Mouse (Mus musculus) thymus, adult 2 months (tissue): ENCODE measurements around the gene 9930021J03Rik.

ENCODE experiments used
- CTCF ChIP-seq: fragments of 200-500 bp; IDR thresholded peaks from 2 replicates; pipeline ENCODE4 v1.5.1; 2012; ENCODE audit warnings: mild to moderate bottlenecking, control low read depth, low read length, moderate library complexity, borderline replicate concordance; ENCODE audit not compliant: control insufficient read depth, poor library complexity, insufficient read depth; ENCODE audit errors: extremely low read depth
- POLR2A ChIP-seq: fragments of 200-500 bp; IDR thresholded peaks from 2 replicates; pipeline ENCODE4 v1.6.1; 2012; ENCODE audit warnings: mild to moderate bottlenecking, low read length, control low read depth, moderate library complexity; ENCODE audit not compliant: control insufficient read depth, poor library complexity, insufficient read depth; ENCODE audit errors: extremely low read depth

- TF ChIP-seq POLR2A, result no peak
- TF ChIP-seq CTCF, result no peak
Observed at GRCm38 (mm10) chr19:29739608-29740007, 66.2 kb downstream of the 9930021J03Rik start.
